Mouse (Mus musculus): Measurements from ENCODE around the gene Lrrc7. TPM values are rescaled to one million over a fixed set of nuclear protein-coding genes. Genes with fewer than 3 reads are reported as not detected.
A peak's percentile ranks its signal among the peaks of the same experiment; 100 is the strongest.

Gene Lrrc7
- polyA plus RNA-seq, 1 experiment from 2014 or later = 0.22 TPM

DNA sequence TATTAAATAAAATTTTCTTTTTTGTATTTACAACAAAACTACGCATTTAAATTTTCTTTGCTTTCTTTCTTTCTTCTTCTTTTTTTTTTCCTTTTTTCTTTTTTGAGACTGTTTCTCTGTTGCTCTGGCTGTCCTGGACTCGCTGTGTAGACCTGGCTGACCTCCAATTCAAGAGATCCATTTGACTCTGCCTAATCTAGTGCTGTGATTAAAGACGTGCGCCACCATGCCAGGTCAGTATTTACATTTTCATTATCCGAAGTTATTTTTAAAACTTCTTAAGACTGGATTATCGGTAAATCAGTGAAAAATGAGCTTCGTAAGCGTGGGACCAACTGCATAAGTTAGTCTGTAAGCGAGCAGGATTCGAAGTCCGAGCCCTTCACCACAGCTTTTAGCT is 526.2 kb downstream of the Lrrc7 start:
- no peak for DNase-seq (ENCODE audit: low spot score)
- Histone ChIP-seq H3K27me3 (replicated peaks; ENCODE audit: control insufficient read depth, insufficient read depth, low read length) (no peaks in the 10 kb centered on the region), H3K4me3 (ENCODE audit: low read depth, low read length) (peak overlapping the region; percentile 90), H3K4me1 (replicated peaks; ENCODE audit: control insufficient read depth, insufficient read depth, low read length) (peaks cover 16% of the 10 kb centered on the region; the same call in 1 of the 2 replicates), H3K9me3 (ENCODE audit: control insufficient read depth, low read length) (no peaks in the 10 kb centered on the region), H3K9ac (ENCODE audit: low read depth, low read length) (peak overlapping the region; percentile 95), H3K36me3 (ENCODE audit: control insufficient read depth, insufficient read depth, low read length) (no peaks in the 10 kb centered on the region), H3K4me2 (peak overlapping the region; percentile 85), H3K27ac (ENCODE audit: low read depth, low read length) (peak overlapping the region; percentile 91)
- ATAC-seq (replicated peaks; ENCODE audit: low FRiP score) = no peak
- WGBS = under 1% methylated on average over 11 of the region's 11 CpGs

Data from liver, embryonic 11.5 days (tissue).